Mouse (Mus musculus) left cerebral cortex, adult 8-10 months (tissue): ENCODE measurements around the gene Synrg. TPM values are rescaled to one million over a fixed set of nuclear protein-coding genes. Genes with fewer than 3 reads are reported as not detected.

Experiments
- DNase-seq, 2 experiments: peaks; one replicate each; pipeline ENCODE4 v3.0.0; 2022; ENCODE audit warnings: low spot score in 2 of 2
- total RNA-seq, 4 experiments: library from RNA; stranded (reverse); gene quantifications; 2 replicates each; pipeline ENCODE4 v1.2.4; 2022

Synrg gene
- total RNA-seq: 10 to 100 TPM; 60.6 to 72.7 (median 67.4) TPM

DNA sequence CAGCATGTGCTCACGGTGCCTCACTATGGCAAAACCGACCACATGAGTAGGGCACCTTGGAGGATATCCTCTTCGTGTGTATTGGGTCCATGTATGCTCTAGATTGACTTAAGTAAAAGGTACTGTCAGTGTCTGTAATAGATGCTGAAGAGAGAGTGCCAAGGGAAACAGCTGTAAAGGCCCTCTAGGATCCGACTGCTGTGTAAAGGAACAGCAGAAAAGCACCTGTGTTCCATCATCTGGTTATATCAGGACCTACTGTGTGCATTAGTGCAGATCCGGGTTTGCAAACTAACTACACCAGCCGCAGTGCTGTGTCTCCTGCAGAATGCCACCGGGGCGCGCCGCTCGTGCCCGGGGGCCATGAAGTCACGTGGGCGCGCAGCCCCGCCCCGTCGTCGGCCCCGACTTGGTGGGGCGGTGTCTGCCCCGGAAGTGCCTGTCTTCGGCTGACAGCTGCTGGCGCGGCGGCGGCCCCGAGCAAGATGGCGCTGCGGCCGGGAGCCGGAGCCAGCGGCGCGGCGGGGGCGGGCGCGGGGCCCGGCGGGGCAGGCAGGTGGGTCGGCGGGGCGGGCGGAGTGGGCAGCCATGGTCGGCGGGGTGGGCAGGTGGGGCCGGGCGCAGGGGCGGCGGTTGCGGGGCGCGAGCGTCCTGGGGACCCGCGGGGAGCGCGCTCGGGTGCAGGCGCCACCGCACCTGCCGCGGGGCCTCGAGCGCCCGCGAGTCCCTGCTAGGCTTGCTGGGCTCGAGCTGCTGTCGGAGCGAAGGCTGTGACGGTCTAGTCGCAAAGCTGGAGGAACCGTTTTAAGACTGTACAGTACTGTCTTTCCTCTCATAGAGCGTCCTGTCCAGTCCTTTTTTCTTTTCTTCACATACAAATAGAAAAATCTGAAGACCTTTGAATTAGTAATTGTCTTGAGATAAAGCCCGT is at the start of gene Synrg:
TSS of gene Synrg (plus strand) at position 438 of the 931 bp plus-strand sequence.
- peak; percentile 75 to 88 for DNase-seq

DNA sequence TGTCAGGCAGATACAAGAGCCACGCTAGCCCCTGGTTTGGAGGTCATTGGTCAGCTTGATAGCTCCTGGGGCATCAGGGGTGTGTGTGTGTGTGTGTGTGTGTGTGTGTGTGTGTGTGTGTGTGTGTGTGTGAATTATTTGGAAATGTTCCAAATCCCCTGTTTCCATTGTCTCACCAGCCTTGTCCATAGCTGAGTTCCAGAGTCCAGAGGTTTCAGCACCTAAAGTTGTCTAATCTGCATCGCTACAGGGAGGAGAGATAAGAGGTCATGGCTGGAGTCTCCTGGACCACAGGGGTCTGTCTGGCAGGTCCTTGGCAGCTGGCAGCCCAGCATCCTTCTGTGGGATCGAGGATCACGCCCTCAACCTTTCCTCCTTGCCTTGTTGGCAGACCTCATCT is 49.7 kb upstream of the Synrg start:
- DNase-seq: no peak

DNA sequence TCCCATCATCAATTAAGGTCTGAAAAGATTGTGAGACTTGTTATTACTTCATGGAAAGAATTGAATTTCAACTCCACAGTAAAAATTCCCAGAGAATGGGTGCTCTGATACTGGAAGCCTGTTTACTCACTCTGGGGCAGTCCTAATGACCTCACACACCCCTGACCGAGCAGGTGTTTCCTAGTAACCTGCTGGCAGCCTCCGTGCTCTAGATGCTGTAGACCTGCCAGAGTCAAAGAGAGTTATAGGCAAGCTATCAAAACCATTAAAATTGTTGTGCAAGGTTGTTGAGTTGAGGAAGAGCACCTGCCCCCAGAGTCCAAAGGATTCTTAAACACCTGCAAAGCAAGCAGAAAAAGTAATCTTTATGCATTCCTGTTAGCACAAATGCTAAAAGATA is 41.6 kb upstream of the Synrg start:
- no peak for DNase-seq

DNA sequence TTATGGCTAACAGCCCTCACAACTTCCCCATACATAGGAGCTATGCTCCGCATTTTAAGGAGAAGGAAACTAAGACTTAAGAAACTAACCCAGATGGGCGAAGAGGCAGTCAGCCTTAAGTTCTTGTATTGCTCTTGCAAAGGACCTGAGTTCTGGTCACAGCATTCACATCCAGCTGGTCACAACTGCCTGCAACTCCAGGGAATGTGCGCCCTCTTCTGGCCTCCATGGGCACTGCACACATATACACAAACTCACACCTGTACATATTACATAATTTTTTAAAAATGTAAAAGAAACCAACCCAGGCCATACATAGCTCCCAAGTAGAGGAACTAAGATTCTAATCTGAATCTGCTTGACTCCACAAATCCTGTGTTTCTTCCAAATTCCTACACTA is 37.1 kb upstream of the Synrg start:
- no peak for DNase-seq

DNA sequence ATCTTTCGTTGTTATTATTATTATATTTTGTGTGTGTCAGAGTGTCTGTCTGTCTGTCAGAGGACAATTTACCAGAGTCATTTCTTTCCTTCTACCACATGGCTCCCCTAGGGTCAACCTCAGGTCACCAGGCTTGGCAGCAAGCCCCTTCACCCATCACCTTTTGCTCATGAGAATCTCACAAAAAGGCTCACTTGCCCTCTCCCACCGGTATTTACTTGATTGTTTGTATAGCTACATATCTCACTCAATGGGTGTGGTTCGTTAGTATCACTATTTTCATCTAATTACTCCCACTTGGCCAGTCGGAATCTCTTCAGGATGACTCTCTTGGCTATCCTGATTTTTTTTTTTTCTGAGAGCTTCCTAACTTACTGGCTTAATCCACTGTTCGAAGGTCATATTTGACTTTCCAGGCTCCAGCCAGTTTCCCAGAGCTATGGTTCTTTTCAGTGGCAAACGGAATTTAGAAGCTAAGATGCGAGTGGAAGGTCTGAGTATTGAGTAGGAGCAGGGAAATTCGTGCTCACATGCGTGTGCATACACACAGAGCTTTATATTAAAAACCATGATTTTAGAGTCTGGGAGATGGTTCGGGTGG is 31.6 kb upstream of the Synrg start:
- DNase-seq: no peak

DNA sequence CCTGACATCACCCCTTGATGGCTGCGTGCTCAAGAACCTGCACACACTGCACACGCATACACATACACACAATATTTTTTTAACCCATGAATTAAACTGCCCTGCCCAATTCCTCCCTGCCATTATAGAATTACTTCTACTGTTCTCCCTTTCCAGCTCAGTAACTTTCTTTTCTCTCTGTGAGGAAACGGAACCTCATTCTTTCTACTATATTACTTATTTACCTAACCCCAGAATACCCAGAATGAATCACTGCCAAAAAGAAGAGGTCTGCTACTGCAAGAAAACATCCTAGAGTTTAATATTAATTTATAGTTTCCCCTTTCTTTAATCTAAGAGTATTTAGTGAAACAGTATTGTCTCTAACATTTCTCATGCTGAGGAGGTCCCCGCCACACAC is 30.9 kb upstream of the Synrg start:
- no peak for DNase-seq

DNA sequence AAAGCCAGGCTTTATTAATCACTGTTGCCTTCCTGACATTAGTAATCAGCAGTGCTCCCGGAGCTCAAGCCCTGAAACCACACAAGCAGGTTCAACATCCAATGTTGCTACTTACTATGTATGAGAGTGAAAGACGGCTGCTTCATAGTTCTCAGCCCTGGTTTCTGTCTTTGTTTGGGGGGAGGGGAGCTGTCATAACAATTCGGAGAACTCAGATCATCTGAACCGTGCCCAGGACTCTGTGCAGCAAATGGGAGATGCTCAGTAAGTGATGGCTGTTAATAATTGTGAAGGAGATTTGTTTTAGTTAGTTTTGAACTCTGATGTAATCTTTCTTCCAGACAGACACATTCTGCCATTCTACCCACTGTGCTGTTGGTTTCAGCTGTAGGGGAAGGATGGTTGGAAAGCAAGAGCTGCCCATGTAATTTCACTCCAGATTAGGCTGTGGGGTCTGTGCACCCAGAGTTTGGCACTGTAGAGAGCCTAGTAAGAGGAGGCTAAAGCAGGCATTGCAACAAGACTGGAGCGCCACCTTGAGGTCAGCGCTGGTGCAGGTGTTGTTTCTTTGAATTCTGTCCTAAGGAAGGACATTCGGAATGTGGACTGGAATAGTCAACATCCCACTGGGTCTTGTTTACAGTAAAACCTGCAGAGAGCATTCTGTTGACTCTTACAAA is 28.1 kb upstream of the Synrg start:
- peak; percentile 36 to 74 for DNase-seq

DNA sequence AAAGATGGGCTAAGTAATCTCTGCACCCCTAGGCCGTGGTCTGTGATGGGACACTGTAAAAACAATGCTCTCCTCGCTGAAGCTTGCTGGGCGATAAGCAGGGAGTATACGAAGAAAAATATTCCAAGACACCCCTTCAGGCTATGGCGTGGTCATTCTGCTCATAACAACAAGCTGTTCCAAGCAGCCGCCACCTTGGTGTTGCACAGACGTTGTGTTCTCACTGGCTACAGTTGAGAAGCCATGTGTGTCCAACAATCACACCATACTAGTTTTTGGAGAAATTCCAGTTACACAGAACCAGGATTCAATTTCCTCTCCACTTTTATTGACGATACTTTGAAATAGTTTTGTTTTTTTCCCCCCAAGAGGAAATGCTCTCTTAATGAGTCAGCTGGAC is 25.7 kb upstream of the Synrg start:
- DNase-seq: no peak

DNA sequence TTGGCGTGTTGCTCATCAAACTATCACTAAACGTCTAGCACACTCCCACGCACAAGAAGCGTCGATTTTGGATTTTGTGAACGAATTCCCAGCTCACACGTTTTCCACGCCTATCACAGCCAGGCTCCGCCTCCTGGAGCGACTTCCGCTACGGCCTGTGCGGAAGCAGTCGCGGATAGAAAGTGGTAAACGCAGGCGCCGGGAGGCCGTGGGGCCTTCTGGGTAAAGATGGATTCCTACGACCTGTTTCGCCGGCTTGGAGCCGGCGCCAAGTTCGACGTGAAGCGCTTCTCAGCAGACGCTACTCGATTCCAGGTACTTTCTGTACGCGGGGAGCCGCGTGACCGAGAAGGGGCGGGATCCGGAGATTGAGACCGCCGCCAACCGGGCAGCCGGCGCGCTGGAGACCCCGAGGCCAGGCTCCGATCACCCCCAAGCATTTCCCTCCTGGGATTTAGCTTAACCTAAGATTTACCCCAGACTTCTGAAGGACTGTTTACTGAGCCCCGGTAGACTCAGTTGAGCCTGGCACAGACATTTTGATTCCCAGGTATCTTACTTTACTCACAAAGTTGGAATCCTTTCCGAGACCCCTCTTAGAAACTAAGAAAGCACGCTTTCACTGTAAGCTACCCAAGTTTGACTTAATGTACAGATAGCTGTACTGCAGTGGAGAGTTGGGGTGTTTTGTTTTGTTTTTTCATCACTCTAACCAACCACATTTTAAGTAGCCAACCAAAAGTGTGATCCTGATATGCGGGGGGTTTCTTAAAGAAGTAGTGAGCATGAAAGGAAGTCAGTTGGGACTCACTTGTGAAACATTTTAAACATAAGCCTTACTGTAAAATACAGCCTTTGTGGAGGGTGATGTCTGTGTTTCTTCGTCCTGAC is 22.0 kb upstream of the Synrg start, which contains the start of gene Ddx52:
TSS of gene Ddx52 (plus strand) at position 113 of the 891 bp plus-strand sequence.
- DNase-seq: peak; percentile 75 to 88

DNA sequence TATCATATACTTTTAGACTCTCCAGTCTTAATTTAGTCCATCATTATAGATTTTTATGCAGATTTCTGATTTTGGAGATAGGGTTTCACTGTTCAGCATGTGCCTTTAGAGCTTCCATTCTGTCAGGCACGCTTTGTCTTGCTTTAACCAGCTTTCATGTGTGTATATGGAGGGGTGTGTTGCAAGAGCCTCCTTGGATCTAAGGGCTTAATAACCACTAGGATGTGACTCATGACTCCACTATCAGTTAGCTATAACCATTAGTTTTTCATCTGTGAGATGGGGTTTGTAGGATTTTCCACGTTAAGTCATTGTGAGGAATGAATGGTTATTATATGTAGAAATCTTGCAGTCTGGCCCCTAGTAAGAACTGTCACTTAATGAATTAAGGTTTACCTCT is 7.4 kb upstream of the Synrg start:
- DNase-seq: no peak

DNA sequence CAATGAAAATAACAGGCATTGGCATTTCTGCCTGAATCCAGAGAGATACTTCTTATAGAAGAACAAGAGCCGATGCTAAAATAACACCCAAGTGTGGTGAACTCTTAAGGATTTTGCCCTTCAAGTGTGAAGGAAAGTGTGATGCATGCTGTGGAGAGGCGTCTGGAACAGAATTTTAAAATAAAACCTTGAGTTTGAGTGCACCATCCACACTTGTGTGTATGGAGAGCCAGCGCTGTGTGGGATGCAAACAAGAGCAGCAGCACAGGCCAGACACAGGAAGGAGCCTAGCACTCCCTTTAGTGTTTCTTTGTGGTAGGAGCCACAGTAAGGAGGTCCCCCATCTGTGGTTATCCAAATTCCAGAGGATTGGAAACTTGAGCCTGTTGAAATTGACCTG is 2.2 kb upstream of the Synrg start:
- DNase-seq: peak in 1 of 2 experiments; percentile 53

DNA sequence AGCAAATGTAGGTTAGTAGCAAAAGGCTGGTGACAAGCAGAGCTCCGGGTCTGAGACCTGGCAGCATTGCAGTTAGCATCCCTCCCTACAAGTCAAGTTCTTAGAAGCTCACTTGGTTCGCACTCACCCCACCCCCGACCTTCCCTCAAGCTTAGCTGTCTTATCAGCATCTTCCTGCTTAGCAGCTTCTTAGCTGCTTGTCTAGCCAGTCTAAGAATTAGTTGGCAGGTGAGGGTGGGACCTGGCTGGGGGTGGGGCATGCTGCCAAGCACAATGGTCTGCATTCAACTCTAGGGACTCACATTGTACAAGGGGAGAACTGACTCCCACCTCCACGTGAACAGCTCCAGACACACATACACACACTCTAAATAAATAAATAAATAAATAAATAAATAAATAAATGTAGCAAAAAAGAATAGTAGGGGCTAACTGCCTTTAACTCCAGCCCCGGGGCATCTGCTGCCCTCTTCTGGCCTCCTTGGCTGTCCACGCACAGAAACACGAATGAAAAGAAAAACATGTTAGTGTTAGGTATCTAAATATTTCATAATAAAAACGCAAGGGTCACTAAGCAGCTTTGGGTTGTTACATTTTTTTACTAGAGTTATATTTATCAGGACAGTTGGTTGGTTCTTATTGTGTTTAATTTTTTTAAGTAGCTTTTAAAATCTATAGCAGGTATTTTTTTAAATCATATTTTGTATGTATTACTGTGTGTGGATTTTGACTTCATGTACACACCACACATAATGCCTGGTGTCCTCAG is 3.4 kb downstream of the Synrg start:
- no peak for DNase-seq

DNA sequence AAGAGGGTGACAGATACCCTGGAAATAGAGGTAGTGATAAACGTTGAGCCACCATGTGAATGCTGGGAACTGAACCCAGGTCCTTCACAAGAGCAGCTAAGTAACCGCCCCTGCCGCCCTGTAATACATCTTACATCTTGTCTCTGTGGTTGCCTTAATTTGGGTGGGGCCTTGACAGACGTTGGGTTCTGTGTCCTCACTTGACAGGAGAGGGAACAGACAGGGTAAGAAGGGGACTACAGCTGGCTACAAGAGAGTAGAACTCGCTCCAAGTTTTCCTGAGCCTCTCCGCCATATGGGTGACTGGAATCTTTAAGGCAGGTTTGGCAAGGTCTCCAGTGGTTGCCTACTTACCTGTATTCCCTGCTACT is 4.0 kb downstream of the Synrg start:
- DNase-seq: no peak

DNA sequence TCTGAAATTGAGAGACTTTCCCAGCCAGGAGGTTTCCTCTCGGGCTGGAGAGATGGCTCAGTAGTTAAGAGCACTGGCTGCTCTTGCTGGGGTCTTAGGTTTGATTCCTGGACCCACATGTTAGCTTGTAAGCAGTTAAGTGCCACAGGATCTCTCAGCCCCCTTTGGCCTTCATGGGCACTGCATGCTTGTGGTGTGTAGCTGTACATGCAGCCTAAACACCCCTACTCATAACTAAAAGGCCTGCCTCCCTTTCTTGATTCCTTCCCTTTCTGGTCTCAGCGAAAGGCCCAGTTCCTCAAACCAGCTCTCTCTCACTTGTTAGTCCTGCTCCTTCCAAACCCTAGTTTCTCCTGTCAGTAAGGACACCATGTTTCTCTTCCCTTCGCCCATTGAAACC is 4.8 kb downstream of the Synrg start:
- DNase-seq: no peak

DNA sequence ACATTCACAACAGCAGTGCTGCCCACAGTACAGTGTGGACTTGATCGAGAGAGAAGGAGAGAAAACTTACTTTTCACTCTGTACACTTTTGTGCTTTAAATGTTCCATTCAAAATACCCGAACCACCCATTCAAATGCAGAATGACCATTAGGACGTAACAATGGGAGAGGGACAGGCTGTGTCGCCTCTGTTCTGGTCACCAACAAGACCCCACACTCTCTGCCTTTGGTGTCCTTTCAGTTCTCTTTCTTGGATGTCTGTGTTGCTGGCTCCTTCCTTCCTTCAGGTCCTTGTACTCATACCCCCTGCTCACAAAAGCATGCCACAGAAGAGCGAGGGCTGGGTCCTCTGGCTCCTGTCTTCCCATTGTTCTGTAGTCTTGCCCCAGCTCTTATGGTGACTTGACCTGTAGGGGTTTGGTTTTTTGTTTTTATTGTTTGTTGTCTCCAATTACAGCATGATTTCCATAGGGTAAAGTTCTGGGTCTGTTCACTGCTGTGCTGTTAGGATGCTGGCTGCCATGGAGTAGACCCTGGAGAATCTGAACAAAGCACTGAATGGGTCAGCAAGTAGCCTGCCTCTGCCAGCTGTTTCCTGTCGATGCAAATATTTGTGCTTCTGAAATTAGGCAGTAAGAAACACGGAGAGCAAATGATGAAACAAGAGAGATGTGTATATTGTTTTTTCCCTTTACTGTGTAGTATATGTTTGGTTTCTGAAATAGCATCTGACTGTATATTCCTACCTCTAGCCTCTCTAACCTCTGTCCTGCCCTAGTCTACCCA is 10.5 kb downstream of the Synrg start:
- no peak for DNase-seq

DNA sequence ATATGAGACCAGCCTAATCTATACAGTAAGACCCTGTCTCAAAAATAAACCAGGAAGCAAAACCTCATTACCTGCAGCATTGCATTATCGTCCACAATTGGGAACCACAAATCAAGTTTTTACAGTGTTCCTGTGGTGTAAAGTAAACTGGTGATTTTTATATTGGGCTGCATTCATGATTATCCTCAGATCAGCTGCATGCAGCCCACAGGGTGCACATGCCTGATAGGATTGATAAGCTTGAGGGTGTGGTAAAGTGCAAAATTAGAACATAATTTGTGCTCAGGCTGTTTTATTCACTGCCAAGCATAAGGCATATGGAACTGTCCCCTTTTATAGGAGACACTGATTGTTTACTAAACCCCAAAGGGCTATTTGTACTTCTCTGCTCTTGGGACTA is 11.3 kb downstream of the Synrg start:
- DNase-seq: no peak

DNA sequence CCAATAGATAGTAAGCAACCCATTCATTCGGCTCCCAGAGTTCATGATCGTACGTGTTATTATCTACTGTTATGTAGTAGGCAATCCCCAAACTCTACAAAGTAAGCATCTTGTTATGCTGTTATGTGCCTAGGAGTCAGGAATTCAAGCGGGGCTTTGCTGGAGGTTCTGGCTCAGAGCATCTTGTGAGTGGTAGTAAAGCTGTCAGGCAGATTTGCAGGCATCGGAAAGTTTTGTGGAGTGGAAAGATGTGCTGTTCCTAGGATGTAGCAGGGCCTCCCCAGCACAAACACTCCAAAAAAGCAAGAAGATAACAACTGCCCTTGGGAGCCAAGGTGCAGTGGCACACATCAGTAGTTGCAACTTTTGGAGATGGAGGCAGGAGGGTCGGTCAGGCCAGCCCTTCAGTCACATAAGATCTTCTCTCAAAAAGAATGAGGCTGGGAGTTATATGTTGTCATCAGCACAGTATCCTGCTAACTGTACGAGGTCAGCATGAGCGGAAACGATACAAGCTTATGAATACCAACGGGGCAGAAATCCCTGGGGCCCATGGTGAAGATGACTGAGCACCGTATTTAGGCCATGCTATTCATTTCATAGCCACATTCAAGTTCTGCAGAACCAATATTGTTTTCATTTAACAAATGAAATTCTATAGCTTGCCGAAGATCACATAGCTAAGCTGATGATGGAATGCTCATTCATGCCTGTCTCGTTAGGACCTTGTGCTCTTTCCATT is 12.2 kb downstream of the Synrg start:
- DNase-seq: no peak

DNA sequence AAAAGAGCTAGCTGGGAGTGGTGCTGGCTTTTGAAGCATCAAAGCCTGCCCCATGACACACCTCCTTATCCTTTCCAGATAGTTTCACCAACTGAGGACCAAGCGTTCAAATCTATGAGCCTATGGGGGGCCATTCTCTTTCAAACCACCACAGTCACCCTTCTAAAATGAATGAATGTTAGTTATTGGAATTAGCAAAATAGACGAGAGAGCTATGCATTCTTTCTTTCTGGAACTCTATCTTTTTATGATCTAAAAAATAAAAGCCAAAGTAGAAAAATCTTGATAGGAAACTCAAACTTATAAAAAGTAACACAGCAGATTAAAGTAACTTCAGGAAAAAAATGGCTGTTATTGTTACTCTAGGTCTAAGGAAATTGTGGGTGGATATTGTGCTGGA is 13.6 kb downstream of the Synrg start:
- no peak for DNase-seq

DNA sequence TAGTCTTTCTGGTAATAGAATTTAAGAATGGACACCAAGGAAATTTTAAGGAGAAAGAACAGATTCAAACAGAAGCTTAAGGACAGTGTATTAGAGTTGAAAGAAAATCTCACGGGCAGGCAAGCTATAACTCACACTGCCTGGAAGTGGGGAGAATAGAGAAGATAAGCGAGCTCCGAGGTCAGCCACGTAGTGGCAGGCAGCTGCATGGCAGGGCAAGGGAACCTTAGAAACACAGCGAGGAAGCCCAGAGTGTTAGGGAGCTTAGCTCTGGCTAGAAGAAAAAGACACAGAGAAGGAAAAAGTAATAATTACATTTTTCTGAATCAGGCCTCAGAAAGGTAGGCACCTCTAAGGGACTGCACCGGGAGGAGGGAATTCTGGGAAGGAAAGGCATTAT is 15.8 kb downstream of the Synrg start:
- no peak for DNase-seq
